Mouse (Mus musculus): Measurements from ENCODE around the gene Spats1. TPM values are rescaled to one million over a fixed set of nuclear protein-coding genes. Genes with fewer than 3 reads are reported as not detected.

The Spats1 gene
- total RNA-seq (2021): not detected in 2 replicates
- long read RNA-seq, experiment 1: 0 reads
- long read RNA-seq, experiment 2, partial matches to known transcripts: 0 of 1 reads
- long read RNA-seq, experiment 2, other reads (novel, unspliced or antisense): 1 of 1 reads

DNA sequence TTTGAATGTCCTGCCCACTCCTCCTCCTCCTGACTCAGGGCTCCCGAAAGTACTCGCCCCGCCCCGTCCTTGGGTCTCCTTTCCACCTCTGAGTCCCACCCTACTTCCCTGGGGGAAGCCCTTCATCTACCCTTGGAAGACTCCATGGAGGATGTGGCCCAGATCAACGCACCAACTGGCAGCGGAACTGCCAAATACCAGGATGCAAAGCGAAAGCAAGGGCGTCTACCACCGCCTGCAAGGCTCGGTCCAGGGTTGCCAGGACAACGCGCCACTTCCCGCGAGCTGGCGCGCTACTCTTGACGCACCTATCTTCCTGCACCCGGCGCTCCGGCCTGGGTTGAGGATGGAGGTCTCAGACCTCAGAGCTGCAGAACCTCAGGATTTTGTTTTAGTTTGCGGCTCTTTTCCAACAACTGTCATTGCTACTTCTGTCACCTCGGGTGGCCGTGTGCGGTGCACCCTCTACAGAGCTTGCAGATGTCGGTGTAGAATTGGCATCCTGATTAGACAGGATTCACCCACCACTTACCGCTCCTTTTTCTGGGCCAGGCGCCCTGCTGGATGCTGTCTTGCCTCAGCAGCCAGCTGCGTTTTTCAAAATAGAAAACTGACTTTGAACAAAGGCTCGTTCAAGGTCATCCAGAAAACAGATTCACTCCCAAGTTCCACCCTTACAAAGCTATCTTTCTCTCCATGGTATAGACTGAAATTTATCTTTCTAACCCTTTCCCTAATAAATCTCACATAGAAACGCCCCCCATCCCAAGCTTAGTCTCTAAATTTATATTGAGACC is at the start of gene Spats1:
TSS of gene Spats1 (minus strand) at position 747 of the 797 bp plus-strand sequence.
- peak; percentile 81 for DNase-seq

DNA sequence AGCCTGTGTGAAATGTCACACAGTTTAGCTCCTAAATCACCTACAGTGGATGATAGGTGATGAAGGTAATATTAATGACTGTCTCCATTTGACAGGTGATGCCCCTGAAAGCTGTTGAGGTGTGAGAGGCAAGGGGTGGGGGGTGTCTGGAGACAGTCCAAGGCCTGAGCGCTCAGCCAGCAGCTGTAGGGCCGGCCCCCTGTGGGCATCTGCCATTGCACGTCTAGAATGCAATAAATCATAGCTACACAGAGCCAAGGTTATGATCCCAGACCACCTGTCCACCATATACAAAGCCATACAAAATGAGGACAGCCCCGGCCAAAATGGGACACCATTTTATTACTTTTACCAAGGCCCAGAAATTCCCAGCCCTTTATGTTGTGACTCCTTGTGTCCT is 49.7 kb upstream of the Spats1 start:
- no peak for DNase-seq

DNA sequence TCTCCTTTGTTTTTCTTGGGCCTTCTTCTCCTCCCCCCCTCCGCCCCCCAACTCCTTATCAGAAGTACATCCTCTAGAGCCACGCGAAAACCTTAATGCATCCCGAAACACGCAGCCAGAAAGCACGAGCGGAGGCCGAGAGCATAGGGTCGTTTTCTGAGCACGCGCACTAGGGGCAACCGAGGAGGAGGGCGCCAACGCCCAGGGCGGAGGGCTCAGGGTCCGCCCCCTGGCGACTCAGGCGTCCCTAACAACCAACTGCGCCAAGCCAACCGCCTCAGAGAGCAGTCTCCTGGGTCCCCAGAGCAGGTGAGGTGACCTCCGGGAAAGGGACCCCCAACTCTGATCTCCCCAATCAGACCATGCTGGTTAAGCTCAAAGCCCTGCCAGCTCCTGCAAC is 48.0 kb upstream of the Spats1 start, which contains the start of gene Tcte1:
TSS of gene Tcte1 (plus strand) at position 172 of the 400 bp plus-strand sequence.
- DNase-seq: no peak

DNA sequence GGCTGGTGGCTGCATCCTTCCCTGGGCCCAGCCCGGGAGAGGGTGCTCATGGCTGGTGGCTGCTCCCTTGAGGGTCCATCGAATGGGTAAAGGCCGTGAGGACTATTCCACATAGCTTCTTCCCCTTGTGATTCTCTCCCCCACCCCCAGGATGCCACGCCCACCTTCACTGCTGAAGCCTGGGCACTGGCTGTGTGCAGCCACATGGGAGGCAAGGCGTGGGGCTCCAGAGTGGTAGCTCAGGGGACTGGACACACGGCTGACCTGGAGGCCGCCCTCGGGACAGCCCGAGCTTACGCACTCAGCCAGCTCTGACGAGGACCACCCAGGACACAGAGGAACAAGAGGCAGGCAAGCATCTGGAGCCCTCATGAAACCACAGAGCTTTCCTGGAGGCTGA is 44.9 kb upstream of the Spats1 start:
- DNase-seq: no peak

DNA sequence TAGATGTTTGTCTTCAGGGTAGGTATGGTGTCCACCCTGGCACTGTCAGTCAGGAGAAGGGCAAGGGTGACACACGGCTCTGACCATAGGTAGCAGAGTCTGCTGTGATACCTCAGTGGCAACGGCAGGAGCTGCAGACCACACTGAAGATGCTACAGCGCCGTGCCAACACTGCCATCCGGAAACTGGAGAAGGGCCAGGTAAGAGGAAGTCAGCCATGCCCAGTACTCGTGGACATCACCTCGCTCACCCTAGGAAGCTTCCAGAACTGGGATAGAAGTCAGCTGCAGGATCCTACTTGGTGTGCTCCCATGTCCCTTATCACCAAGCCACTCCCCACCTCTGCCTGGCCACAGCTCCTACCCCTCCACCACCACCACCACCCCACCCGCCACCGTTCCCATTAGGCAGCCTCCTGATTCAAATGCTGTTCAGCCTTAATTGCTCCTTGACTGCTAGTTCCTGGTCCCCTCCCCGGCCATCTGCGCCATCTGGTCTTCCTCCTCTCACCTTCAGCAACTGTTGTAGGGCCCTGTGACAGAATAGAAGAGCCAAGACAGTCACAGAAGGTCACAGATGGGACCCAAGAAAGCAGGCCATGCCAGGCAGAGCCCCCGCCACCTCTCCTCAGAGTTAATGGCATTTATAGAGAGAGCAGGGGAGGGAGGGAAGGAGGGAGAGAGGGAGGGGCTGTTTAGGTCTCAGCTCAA is 43.7 kb upstream of the Spats1 start:
- no peak for DNase-seq

DNA sequence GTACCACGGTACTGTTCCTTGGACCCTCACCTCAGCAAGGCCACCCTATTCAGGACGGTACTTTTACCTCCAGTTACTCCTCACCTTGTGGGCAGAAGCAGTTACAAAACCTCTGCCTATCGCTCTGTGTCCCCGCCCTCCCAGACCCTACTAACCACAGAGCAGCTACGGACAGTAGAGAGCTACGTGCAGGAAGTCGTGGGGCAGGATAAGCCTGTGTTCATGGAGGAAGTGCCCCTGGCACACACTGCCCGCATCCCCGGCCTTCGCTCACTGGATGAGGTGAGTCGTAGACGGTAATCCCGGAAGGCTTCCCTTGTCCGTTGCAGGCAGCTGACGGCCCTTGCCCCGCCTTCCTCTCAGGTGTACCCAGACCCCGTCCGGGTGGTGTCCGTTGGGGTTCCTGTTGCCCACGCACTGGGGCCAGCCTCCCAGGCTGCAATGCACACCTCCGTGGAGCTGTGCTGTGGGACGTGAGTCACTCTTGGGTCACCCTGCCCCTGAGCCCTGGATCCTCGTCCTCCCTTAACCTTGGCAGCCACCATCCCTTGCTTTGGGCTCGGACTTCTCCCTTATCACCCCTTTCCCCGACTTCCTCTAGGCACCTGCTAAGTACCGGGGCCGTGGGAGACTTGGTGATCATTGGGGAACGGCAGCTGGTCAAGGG is 42.5 kb upstream of the Spats1 start:
- DNase-seq: no peak

DNA sequence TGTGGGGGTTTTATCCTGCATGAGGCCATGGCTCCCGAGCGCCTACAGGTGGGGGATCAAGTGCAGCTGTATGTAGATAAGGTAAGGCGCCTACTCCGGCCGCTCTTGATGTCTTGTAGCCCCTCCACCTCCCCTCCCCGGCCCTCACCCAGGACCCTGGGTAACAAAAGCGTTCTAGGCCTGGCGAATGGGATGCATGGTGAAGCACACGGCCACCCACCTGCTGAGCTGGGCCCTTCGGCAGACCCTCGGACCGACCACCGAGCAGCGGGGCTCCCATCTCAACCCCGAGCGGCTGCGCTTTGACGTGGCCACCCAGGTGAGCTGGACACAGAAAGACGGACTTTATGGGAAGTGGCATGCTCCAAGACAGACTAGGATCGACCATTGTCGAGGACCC is 41.9 kb upstream of the Spats1 start:
- DNase-seq: no peak

DNA sequence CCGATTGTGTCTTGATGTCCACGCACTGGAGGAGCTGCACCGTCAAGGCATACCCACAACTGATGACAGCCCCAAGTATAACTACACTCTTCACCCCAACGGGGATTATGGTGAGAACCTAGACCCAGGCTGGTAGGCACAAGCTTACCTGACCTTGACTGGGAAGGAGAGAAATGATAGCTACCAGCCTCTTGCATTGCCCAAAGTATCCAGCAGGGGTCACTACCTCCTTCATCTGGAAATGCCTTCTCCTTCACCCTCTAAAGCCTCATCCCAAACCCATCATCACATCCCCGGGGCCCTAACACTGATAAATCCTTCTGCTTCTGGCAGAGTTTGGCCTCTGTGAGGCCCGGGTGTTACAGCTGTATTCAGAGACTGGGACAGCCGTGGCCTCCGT is 41.3 kb upstream of the Spats1 start:
- peak; percentile 83 for DNase-seq

DNA sequence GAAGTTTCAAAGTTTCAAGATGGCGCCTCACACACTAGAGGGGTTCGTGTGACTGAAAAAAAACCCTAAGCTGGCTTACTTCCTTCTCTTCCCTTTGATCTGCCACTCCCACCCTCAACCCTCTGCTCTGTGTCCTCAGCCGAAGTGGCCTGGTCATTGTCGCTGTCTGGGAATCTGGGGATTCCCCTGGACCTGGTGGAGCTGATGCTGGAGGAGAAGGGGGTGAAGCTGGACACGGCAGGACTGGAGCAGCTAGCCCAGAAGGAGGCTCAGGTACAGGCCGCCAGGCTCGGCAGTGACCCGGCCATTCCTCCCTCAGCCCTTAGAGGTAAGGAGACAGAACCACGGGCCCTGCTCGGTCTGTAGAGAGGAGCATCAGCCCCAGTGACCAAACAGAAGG is 40.6 kb upstream of the Spats1 start:
- DNase-seq: no peak

DNA sequence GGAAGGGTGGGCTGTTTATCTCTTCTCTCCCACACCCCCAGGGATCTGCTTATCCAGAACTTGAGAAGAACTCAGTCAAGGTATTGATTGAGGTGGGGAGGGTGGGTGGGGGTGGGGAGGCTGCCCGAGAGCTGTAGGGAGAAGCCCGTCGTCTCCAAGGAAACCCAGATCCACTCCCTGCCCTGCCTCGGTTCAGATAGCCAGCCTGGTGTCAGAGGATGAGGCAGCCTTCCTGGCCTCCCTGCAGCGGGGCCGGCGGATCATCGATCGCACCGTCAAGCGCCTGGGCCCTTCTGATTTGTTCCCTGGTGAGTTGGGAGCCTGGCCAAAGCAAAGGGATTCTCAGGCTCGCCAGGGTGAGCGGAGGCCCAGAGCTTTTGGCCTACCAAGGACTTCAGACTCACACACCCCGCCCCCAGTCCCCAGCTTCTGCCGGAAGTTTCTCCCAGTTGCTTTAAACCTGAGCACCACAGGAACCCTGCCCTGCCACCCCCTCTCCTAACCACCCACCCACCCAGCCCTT is 40.0 kb upstream of the Spats1 start:
- no peak for DNase-seq

DNA sequence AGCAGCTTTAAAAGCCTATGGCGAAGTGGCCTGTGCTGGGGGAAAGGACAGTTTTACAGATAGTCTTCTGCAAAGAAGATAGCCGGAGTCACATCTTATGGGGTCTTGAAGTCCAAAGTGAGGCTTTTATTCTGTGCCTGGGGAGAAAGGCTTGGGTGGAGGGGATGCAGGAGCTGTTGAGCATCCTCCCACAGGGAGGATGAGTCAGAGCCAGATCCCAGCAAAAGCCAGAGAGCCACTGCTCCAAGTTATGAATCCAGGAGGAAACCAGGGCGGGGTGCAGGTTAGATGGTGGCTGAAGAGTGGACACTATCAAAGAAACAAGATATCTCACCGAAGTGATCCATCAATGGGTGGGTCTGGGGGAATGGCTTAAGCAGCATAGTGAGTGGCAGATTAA is 36.5 kb upstream of the Spats1 start:
- DNase-seq: no peak

DNA sequence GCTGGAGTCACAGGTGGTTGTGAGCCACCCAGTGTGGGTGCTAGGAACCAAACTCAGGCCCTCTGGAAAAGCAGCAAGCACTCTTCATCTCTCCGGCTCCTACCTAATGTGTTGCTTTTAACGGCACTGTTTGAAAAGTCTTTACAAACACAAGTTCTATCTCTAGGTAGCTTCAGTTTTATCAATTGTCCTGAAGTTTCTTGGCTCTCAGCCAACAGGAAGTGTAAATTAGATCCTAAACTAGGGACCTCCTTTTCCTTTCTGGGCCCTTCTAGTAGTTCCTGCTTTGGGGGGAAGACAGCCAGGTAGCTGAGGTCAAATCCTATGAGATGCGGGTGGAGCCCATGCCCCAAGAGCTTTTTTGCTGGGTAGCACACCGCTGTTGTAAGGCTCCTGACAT is 35.7 kb upstream of the Spats1 start:
- no peak for DNase-seq

DNA sequence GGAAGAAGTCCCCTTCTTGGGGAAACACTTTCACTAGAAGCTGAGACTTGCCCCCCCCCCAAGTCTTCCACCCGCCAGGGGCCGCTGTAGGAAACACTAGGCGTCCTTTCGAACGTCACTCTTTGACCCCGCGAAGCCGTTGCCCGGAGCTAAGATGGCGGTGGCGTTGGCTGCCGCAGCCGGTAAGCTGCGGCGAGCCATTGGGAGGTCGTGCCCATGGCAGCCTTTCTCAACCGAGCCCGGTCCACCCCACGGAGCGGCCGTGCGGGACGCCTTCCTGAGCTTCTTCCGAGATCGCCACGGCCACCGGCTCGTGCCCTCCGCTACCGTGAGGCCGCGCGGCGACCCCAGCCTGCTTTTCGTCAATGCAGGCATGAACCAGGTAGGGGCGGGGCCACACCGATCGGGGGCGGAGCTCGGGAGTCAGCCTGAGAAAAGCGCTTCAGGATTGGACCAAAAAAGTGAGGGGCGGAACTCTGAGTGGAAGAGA is 31.5 kb upstream of the Spats1 start, which contains the start of gene Aars2:
TSS of gene Aars2 (plus strand) at position 142 of the 490 bp plus-strand sequence.
- DNase-seq: peak; percentile 97

DNA sequence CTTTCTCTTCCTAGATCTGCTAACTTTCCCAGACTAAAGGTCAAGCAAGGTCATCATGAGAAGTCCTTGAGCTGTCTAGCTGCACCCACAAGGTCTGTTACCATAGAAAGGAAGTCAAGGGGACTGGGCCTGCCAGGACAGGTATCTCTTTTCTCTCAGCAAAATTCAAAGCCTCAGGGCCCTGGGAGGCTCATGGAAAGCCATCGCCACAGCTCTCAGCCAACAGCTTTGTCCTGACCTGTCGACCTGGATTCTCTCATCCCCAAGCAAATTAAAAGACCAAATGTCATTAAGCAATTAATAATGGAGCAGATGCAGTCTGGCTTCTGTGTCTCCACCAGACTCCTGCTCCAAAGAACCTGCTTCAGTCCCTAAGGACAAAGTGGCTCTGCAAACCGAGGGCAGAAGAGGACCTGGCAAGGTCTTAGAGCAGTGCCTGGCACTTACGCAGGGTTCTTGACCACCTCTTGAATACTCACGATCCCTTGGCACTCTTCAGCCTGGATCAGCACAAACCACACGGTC is 30.8 kb upstream of the Spats1 start:
- peak; percentile 27 for DNase-seq

DNA sequence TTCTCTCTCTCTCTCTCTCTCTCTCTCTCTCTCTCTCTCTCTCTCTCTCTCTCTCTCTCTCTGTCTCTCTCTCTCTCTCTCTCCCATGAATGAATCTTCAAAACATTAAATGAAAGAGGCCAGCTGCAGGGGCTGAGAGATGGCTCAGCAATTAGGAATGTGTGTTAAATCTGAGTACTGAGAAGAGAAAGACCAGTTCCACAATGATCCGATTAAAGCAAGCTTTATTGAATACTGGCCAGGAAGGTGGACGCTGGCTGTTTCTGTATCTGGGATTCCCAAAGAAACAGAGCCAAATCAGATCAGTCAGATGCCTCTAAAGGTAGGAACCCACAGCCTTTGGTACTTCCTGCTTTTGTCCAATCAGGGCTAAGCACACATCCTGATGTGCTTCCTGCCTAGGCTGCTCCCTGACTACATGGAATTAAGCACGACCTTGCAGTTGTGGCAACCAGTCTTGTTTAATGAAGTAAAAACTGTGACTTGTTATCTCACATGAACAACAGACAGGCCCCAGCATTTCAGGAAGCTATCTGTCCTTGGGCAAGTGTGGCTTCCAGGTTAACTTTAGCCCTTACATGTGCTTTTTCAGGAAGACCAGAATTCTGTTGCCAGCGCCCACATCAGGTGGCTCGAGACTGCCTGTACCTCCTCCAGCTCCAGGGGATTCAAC is 28.2 kb upstream of the Spats1 start:
- no peak for DNase-seq

DNA sequence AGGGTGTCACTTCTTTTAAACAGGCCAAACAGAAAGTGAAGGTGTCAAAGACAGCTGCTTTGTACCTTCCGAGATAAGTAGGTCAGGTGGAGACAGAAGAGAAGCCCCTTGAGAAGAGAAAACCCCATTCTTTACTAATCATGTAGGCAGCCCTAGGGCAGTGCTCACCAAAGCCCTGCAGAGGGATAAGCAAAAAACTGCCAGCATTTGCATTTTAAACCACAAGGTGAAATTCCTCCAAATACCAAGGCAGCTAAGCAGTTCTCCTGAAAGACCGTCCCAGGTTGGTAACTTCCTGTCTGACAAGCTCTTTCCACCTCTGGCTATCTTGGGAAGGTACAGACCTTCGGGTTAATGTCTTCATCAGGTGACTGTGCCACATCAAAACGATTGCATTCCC is 27.1 kb upstream of the Spats1 start:
- DNase-seq: no peak

DNA sequence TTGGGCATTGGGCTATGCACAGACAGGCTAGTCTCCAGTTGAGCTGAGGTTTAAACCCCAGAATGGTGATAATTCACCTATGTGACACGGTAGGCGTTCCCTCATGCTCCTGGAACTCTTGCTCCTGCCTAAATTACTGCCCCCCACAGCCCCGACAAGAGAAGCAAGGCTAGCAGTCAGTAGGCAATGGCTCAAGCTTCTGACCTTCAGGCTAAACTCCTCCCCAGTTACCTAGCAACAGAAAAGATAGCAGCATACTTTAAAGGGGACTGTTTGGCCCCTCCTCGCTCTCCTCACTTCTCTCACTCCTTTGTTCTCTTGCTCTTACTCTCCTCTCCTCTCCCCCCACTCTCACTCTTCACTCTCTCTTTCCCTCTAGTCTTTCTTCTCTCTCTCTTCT is 25.8 kb upstream of the Spats1 start:
- DNase-seq: peak; percentile 27

DNA sequence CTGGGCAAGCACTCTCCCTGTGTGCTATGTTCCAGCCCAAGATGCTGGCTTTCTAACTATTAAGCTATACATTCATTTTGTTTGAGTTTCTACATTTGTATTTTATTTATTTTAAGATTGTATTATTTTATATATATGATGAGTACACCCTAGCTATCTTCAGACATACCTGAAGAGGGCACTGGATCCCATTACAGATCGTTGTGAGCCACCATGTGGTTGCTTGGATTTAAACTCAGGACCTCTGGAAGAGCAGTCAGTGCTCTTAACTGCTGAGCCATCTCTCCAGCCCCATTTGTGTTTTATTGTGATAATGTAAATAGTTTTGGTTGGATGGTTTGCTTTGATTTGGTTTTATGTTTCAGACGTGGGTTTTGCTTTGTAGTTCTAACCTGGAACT is 24.3 kb upstream of the Spats1 start:
- DNase-seq: no peak

DNA sequence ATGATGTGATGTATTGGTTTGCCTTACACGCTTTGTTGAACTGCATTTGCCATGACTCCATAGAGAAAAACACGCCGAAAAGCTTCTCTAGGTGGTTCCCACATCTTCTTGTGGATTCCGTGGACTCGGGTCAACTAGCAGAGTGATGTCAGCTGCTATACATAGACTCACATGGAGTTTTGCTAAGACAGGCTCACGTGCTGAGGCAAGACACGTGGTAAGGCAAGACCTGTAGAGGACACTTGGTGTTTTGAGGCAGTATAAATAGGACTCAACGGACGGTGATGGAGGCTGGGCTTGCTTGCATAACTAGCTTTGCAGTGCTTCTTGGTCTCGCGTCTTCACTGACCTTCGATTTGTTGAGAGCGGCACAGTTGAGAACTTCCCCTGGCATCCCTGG is 23.2 kb upstream of the Spats1 start:
- DNase-seq: no peak

DNA sequence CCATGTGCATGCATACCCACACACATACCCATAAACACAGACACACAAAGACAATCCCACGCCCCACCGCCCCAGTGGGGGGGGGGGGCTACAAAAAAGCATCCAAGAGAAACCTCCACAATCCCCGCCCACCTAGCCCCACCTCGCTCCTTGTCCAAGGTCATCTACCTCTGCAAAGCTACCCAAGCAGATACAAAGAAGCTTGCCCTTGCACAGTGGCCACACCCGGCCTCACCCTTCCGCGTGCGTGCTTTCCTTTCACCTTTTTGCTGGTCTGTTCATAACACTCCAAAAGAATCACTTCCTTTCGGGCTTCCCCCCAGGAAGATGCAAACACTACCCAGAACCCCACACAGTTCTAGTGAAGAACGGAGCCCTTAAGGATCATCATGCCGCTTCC is 20.2 kb upstream of the Spats1 start:
- DNase-seq: no peak

DNA sequence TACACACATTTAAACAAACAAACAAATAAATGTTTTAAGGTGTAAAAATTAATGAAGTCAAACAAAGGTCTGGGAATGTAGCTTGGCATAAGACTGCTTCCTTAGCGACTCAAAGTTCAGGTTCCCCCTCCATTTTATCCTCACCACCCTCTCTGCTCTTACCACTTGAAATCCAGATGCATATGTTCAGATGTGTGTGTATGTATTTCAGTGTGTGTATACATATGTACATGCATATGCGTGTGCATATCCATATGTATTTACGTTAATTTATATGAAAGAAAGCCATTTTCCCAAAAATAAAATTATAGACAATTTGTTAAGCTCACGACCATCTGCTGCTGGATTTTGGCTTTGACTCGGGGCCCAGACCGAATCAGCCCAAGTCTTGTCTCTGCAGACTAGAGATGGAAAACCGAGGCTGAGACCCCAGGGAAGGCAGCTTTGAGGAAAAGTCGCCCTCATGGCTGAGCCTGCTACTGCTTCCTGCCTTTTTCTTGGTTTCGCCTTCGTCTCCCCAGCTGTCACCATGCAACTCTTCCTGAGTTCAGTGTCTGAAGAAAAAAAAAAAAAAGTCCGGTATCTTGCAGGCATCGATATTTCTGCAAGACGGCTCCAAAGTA is 15.4 kb upstream of the Spats1 start:
- DNase-seq: no peak

Measured in adrenal gland, postnatal 14 days (tissue).